Mouse (Mus musculus) skeletal muscle tissue, adult 2 months (tissue): Measurements from ENCODE around the gene Gm49336.

Source experiments
- DNase-seq: peaks from one replicate; pipeline ENCODE4 v3.0.0-alpha.2; 2012; ENCODE audit warnings: low read depth, low spot score

The Gm49336 gene

GRCm38 (mm10) chr14:60251281-60252003, at the start of gene Gm49336, which contains the start of gene Nupl1:
Gm49336 (minus strand) TSS chr14:60251507.
Nupl1 (minus strand) TSS chr14:60251431.
- peak; percentile 98 for DNase-seq

DNA sequence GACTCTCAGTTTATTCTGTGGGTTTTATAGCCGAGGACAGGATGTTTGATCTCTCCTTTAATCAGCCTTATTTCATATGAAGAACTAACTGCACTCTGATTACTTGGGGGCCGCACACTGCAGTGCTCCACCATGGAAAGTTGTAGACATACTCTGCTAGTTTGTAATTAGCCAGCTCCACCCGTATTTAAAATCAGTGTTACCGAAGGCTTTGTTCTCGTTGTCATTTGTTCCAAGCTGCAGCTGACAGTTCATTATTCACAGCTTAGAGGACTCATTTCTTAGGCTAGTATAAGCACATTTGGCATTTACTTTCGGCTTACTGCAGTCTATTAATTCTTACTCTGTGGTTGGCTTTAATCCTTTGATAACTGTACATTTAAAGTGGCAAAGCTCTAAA, 49.7 kb upstream of the Gm49336 start:
- no peak for DNase-seq

- no peak for DNase-seq
Measured at GRCm38 (mm10) chr14:60300224-60300991, 49.1 kb upstream of the Gm49336 start.

GRCm38 (mm10) chr14:60295531-60295930, 44.2 kb upstream of the Gm49336 start:
- DNase-seq, result no peak

- no peak for DNase-seq
Measured at GRCm38 (mm10) chr14:60290363-60290762, 39.1 kb upstream of the Gm49336 start.

DNA sequence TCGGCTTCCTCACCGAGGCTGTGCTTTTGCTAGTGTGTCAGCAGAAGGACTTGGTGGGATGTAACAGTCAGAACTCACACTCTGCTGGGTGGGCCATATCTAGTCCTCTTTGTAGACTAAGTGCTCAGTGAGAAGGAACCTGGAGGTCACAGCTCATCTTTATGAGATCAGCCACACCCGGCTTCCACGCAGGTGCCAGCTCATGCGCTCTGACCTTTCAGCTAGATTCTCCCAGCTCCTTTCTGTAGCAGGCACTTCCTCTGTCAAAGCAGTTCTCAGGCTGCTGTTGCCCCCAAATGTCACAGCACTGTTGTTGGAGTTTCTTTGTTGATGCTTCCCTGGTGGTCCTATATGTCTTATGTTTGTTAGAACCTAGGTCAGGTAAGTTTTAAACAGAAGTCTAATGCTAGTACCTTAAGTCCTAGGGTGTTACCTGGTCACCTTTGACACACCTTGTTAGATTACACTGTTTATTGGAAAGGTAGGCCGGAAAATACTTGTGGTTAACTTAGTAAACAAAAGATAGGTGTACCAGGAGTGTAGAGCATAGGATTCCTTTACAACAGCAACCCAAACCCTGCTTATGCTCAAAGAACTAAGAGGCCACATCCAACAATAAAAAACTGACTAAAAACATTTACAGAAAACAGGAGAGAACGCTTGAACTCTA, 35.0 kb upstream of the Gm49336 start:
- DNase-seq, result no peak

DNA sequence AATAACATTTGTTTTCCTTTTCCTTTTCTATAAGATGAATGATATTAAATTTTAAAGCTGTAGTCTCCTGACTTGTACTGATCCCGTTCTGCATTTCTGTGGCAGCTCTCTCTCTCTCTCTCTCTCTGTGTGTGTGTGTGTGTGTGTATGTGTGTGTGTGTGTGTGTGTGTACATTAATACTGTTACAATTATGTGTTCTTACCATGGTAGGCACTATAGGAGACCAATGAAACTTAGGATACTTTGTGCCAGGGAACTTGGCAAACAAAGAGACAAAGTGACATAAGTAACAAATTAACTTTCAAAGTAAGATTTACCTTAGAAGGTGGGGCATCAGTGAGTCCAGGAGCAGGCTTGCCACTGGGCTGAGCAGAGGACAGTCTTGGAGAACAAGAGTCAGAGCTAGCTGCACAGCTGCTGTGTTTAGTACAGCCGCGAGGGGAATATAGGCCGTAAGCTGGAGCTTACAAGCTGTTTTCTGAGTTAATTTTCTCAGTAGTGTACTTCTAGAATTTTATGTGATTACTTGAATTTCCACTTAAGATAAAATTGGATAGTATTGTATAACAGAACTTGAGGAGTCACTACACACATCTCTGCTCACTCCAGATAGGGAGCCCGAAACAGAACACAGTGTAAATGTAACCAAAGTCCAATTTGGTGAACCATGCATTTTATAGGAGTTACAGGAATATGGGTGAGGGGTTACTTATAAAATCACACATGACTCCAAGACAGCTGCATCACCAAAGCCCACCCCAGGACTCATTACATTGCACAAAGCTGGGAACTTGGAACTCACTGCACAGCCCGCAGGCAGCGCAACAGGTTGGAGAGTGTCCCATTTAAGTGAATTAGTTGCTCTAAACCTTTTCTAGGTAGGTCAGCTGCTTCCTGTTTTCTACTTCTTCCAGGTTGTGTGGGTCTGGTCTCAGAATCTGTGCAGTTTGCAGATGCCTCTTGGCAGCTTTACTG, 24.3 kb upstream of the Gm49336 start:
- DNase-seq, result no peak

DNA sequence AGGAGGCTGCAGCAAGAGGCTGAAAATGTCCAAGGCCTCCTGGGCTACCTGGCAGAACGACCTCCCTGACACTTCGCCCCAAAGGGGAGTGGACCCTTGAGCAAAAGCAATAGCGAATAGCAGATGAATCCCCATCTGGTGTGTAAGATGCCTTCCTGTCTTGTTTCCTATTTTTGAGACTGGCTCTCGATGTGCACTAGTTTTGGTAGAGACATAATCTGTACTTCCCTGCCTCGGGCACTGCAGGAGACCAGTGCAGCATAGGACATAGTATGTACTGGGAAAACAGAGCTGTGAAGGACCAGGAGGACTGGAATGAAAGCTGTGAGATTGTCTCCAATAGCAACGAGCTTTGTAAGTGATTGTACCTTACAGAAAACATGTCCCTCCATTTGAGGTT, 22.0 kb upstream of the Gm49336 start:
- DNase-seq, result no peak

DNA sequence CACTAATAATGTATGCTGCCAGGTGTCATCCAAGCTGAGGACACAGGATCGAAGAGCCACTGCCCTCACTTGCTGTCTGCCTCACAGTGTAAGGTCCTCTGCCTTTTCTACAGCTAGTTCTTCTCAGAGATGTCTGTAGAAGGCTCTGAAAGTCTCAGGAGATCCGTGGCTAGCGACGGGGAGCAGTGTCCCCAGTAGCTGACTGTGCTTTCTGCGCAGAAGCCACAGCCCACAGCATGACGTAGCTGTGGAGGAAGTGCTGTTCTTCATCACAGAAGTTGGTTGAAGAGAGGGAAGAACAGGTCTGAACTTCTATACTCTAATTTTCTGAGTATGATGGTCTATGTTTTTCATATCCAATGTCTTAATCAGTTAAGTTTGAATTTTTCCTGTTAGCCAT, 18.0 kb upstream of the Gm49336 start:
- no peak for DNase-seq

DNA sequence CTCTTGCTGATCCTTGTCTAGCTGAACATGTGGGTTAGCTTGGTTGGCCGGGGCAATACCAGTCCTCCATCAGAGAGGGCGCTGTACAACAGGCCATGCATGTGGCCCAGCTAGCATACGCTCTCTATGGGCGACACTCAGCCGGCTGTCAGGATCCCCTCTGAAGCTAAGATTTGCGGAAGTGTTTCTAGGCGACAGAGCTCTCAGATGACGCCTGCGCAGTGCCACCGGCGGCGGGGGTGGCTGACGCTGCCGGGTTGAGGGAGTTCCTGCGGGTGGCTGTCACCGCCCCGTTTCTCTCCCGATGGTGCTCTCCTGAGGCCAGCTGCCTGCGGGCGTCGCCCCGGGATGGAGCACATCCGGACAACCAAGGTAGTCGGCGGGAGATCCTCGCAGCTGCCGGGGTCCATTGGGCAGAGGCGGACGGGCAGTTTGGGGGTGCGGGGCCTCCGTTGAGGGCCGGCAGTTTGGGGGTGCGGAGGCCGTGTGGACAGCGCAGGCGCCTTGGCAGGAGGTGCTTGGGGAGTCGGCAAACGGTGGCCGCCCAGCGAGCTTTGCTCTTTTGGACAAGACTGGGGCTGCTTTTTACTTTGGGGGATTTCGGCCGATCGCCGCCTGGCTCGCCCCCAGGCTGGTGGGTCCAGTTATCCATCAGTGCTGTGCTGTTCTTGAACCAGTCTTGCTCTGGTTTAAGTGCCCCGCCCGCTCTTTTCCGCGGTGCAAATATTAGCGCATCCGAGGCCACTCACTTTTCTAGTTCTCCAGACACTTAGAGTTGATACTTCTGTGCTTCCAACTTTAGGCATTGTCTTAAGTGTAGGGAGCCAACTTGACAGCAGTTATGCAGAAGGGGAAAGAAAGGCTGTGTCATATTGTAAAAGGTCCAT, 13.9 kb upstream of the Gm49336 start, which contains the start of gene Mtmr6:
Mtmr6 (plus strand) TSS at position 239 of the 887 bp plus-strand sequence.
- peak; percentile 99 for DNase-seq

DNA sequence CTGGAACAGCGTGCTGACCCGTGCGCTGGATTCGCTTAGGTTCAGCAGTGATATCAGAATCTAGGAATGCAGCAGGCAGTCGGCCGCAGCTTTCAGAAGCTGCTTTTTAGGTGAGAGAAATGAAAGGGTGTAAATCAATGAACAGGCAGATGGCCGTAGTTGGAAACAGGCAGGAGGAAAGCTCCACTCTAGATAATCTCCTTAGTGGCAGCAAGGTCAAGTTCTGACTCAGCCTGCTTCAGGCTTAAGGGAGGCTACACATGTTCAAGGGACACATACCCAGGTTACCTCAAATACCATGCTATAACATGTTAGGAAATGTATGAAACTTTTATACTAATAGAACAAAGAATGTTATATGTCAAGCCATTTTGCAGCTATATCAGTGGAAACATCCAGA, 11.0 kb upstream of the Gm49336 start:
- no peak for DNase-seq

GRCm38 (mm10) chr14:60257851-60258250, 6.5 kb upstream of the Gm49336 start:
- DNase-seq, result no peak

- DNase-seq, result no peak
Measured at GRCm38 (mm10) chr14:60257101-60257500, 5.8 kb upstream of the Gm49336 start.

GRCm38 (mm10) chr14:60256356-60256755, 5.0 kb upstream of the Gm49336 start:
- DNase-seq, result no peak

GRCm38 (mm10) chr14:60254774-60255173, 3.5 kb upstream of the Gm49336 start:
- no peak for DNase-seq

DNA sequence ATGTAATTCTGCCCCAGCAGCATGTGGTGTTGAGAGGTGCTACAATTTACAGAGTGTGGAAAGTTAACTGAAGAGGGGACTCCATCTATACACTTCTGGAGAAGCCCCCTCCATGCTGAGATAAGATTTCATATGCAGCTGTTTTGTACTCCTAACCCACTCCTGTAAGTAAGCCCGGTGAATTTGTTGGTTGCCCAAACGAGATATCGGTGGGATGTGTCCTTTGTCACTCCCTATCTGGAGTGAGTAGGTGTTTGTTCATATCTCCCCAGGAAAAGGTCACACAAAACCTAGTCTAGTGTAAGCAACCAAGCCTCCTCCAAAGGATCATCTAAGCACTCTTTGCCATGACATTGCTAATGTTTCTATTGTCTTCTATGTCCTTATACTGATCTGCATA, 2.2 kb upstream of the Gm49336 start:
- no peak for DNase-seq

DNA sequence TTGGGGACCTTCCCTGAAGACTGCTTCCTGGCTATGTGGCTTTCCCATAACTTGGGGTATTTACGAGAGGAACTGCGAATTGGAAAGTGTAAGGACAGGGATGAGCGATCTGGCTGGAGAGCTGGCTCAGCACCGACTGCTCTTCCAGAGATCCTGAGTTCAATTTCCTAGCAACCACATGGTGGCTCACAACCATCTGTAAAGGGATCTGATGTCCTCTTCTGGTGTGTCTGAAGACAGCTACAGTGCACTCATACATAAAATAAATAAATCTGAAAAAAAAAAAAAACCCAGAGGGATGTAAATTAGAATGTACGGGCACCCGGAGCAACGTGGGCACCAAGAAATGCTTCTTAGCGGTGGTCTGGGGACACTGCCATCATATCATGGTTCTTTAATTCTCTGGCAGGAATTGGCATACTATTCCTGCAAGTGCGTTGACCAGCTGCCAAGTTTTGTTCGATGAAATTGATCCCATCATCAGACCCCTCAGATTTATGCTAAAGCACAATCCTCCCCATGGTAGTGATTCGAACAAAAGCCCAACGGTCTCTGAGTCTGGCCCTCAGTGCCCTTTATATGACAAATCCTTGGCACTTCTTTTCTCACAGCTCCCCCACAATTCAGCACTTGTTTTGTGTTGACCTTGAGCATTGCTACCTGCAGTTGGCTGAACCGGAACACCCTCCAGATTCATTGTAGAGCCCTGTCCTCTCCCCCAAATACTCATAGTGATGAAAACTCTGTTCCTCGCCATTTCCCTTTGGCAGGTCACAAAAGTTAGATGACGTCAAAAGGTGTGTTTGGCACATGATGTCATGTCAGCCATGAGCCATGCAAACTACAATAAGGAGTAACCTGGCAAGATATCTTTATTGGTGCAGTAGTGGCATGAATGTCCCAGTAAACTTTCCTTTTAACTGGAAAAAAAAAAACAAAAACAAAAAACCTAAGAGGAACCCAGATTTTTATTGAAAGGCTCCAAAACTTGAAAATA, 995 bp upstream of the Gm49336 start:
- DNase-seq, result peak; percentile 10

- DNase-seq, result no peak
Measured at GRCm38 (mm10) chr14:60250879-60251278, 428 bp downstream of the Gm49336 start.

DNA sequence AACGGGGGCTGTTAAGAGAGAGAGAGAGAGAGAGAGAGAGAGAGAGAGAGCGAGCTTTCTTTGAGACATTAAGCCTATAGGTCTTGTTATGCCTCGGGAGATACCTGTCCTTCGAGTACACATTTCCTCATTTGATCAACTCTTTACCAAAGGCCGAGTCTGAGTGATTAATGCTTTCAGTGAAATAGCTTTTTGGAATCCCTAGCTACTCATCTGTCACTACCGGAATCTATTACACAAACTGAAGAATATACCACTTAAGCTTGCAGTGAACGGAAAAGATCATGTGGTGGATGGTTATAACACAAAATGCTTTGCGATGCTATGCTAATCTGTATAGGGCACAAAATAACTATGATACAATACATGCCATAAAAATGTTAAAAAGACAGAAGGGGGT, 941 bp downstream of the Gm49336 start:
- DNase-seq, result no peak
